Mouse (Mus musculus) liver, embryonic 16.5 days (tissue): ENCODE data around the gene Eif3l. TPM values are rescaled to one million over a fixed set of nuclear protein-coding genes. Genes with fewer than 3 reads are reported as not detected.

ENCODE experiments used
- ATAC-seq: fragments of 200-750 bp; cut with Nextera tagmentation; 2 replicates; pipeline ENCODE4 v1.8.0; 2017; ENCODE audit warnings: low read depth, mild to moderate bottlenecking, moderate number of reproducible peaks, moderate library complexity
- H3K27ac ChIP-seq: fragments of 300-500 bp; sonication (generic); 2 replicates; pipeline ENCODE4 v1.5.1; 2014; ENCODE audit warnings: mild to moderate bottlenecking, low read length
- H3K27me3 ChIP-seq: fragments of 300-500 bp; sonication (generic); 2 replicates; pipeline ENCODE4 v1.6.1; 2014; ENCODE audit warnings: low read depth, low read length, mixed read lengths; ENCODE audit not compliant: control insufficient read depth, insufficient read depth
- H3K36me3 ChIP-seq: fragments of 300-500 bp; sonication (generic); 2 replicates; pipeline ENCODE4 v1.6.1; 2014; ENCODE audit warnings: mild to moderate bottlenecking; ENCODE audit not compliant: control insufficient read depth, insufficient read depth
- H3K4me1 ChIP-seq: fragments of 300-500 bp; sonication (generic); 2 replicates; pipeline ENCODE4 v1.6.1; 2014; ENCODE audit warnings: low read depth, low read length, mixed read lengths; ENCODE audit not compliant: control insufficient read depth
- H3K4me2 ChIP-seq: fragments of 300-500 bp; sonication (generic); 2 replicates; pipeline ENCODE4 v1.6.1; 2014; ENCODE audit warnings: low read depth, low read length, mixed read lengths
- H3K4me3 ChIP-seq: fragments of 300-500 bp; sonication (generic); 2 replicates; pipeline ENCODE4 v1.5.1; 2014; ENCODE audit warnings: low read depth, mild to moderate bottlenecking, low read length
- H3K9ac ChIP-seq: fragments of 300-500 bp; sonication (generic); 2 replicates; pipeline ENCODE4 v1.6.1; 2014; ENCODE audit warnings: low read depth, low read length
- H3K9me3 ChIP-seq: fragments of 300-500 bp; sonication (generic); replicated peaks from 2 replicates; pipeline ENCODE4 v1.6.1; 2016; ENCODE audit warnings: low read length; ENCODE audit not compliant: control insufficient read depth
- WGBS: fragments of 180-500 bp; shearing (Covaris S2); extraction: QIAGEN DNeasy Blood & Tissue Kit; methylation state at CpG from one replicate; pipeline ENCODE4 v1.1.7; 2014; ENCODE audit not compliant: insufficient replicate concordance; 5-methylcytosine and 5-hydroxymethylcytosine counted together
- polyA plus RNA-seq: library from polyadenylated mRNA; unstranded; fragments of >200 nt; fragmentation: Nextera tagmentation; extraction: Ambion mirVana; gene quantifications from 2 replicates; pipeline ENCODE4 v1.2.1, GENCODE M21; 2015

Gene Eif3l
- polyA plus RNA-seq, 1 experiment from 2014 or later: 107 TPM

DNA sequence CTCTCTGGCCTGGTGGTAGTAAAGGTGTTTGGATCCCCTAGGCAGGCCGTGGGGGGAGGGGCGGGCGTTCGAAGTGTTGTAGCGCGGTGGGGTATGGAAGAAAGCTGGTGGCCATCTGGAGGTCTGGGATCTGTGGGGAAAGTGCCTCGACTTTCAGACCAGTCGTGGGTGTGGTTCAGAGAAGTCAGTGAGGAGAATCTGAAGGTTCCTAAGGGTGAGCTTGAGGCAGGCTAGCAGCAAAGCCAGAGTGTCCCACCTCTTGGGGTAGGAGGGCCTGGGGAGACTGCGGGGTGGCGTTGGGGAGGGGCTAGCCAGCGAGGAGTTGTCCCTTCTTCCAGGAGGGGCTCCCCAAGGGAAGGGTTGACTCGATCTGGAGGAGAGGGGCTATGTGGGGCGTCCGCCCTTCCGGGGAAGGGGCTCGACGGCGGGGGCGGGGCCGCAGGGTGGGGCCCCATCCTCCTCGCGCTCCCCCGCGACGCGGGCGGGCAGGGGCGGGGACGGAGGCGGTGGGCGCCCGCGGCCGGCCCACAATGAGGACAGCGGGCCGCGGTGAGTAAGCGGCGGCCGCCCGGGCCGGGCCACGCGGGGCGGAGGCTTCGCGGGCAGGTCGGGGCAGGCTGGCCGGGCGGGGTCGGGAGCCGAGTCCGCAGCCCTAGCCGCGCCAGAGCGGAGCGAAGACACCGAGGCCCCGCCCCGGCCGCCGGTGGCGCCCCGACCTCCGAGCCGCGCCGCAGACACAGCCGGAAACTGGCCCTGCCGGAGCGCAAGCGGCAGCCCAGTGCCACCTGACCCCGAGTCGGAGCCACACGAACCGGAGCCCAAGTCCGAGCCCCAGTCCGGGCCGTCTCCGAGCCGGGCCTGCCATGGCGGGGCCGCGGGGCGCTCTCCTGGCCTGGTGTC lies 33.7 kb downstream of the Eif3l start, which contains the start of gene Micall1:
Micall1 (plus strand) TSS at position 478 of the 900 bp plus-strand sequence.
- Histone ChIP-seq H3K27me3 (peaks cover 14% of the 10 kb centered on the region), H3K4me2 (peak within 1 kb of the TSS; percentile 98), H3K4me1 (peaks cover 34% of the 10 kb centered on the region), H3K9ac (peak within 1 kb of the TSS; percentile 78), H3K36me3 (no peaks in the 10 kb centered on the region), H3K27ac (peak within 1 kb of the TSS; percentile 45; the same call in 1 of the 2 replicates), H3K4me3 (peak within 1 kb of the TSS; percentile 74), H3K9me3 (no peaks in the 10 kb centered on the region)
- 1% methylated on average over 74 of the region's 85 CpGs for WGBS
- peak; percentile 83 for ATAC-seq

- H3K36me3 ChIP-seq: no peaks in the 10 kb centered on the region
- peak overlapping the region; percentile 45; the same call in 1 of the 2 replicates for H3K27ac ChIP-seq
- peak; percentile 61 for ATAC-seq
- peak overlapping the region; percentile 74 for H3K4me3 ChIP-seq
- peaks cover 34% of the 10 kb centered on the region for H3K4me1 ChIP-seq
- H3K27me3 ChIP-seq: peaks cover 14% of the 10 kb centered on the region
- H3K4me2 ChIP-seq: peak overlapping the region; percentile 98
- under 1% methylated on average over 46 of the region's 46 CpGs for WGBS
- peak overlapping the region; percentile 78 for H3K9ac ChIP-seq
- no peaks in the 10 kb centered on the region for H3K9me3 ChIP-seq
These were observed 34.4 kb downstream of the Eif3l start for GRCm38 (mm10) chr15:79109321-79109934.

- H3K27ac ChIP-seq: no peak overlapping the region
- H3K27me3 ChIP-seq: peaks cover 14% of the 10 kb centered on the region
- peak overlapping the region; percentile 98 for H3K4me2 ChIP-seq
- peaks cover 34% of the 10 kb centered on the region for H3K4me1 ChIP-seq
- H3K4me3 ChIP-seq: peak overlapping the region; percentile 74
- no peaks in the 10 kb centered on the region for H3K36me3 ChIP-seq
- H3K9ac ChIP-seq: no peak overlapping the region
- no peak for ATAC-seq
- no peaks in the 10 kb centered on the region for H3K9me3 ChIP-seq
- WGBS: 16% methylated on average over 9 of the region's 9 CpGs
These were observed 35.1 kb downstream of the Eif3l start for GRCm38 (mm10) chr15:79110031-79110430.

DNA sequence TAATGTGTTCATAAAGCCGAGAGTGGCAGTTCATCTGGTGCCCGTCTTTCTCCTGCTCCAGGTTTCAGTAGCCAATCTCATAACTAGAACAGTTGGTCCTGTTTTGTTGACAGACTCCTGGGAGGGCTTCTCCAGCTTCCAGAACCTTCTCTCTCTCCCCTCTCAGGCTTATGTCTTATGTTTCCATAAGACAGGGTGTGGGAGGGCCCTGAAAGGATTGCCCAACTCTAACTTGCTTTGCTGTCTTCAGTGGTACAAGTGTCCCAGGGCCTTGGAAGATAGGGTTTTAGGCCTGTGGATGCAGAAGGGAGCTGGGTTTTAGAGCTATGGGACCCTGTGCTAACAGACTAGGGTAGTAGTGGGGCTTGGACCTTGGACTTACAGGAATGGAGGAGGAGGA lies 35.5 kb downstream of the Eif3l start:
- Histone ChIP-seq H3K27me3 (peaks cover 14% of the 10 kb centered on the region), H3K27ac (no peak overlapping the region), H3K9me3 (no peaks in the 10 kb centered on the region), H3K4me1 (peaks cover 33% of the 10 kb centered on the region), H3K9ac (no peak overlapping the region), H3K4me3 (no peak overlapping the region), H3K36me3 (no peaks in the 10 kb centered on the region), H3K4me2 (no peak overlapping the region)
- ATAC-seq: no peak
- WGBS: 76% methylated on average over 2 of the region's 2 CpGs

GRCm38 (mm10) chr15:79111774-79112173 lies 36.8 kb downstream of the Eif3l start:
- Histone ChIP-seq H3K4me1 (peaks cover 21% of the 10 kb centered on the region), H3K36me3 (no peaks in the 10 kb centered on the region), H3K27ac (no peak overlapping the region), H3K9me3 (no peaks in the 10 kb centered on the region), H3K9ac (no peak overlapping the region), H3K27me3 (peaks cover 14% of the 10 kb centered on the region), H3K4me2 (no peak overlapping the region), H3K4me3 (no peak overlapping the region)
- WGBS: 55% methylated on average over 4 of the region's 4 CpGs
- ATAC-seq: no peak

- no peaks in the 10 kb centered on the region for H3K36me3 ChIP-seq
- no peak overlapping the region for H3K4me2 ChIP-seq
- peaks cover 3% of the 10 kb centered on the region; the same call in 1 of the 2 replicates for H3K27me3 ChIP-seq
- WGBS: 47% methylated on average over 5 of the region's 5 CpGs
- no peak overlapping the region for H3K9ac ChIP-seq
- H3K9me3 ChIP-seq: no peaks in the 10 kb centered on the region
- no peak for ATAC-seq
- no peak overlapping the region for H3K27ac ChIP-seq
- H3K4me1 ChIP-seq: peaks cover 4% of the 10 kb centered on the region; the same call in 1 of the 2 replicates
- no peak overlapping the region for H3K4me3 ChIP-seq
These were observed 40.3 kb downstream of the Eif3l start for GRCm38 (mm10) chr15:79115276-79115675.

DNA sequence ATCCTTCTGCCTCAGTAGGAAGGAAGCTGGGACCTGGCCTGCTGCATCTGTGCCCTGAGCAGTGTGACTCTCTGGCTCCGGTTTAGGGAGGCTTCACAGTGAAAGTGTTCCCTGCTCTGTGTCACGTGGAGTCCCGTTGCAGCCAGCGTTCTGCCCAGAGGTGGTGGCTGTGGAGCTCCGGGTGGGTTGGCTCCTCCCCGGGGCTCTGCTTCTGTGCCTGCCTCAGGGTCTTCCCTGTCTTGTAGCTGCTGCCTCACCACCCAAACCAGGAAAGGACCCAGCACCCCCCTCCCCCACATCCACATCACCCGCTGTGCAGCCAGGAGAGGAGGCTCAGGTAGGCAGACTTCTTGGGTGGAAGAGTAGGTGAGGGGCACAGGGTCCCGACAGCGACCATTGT lies 44.5 kb downstream of the Eif3l start:
- WGBS: 73% methylated on average over 9 of the region's 9 CpGs
- Histone ChIP-seq H3K27me3 (no peaks in the 10 kb centered on the region), H3K4me3 (no peak overlapping the region), H3K27ac (no peak overlapping the region), H3K36me3 (no peaks in the 10 kb centered on the region), H3K4me2 (no peak overlapping the region), H3K4me1 (no peaks in the 10 kb centered on the region), H3K9me3 (no peaks in the 10 kb centered on the region), H3K9ac (no peak overlapping the region)
- no peak; the same call in 1 of the 2 replicates for ATAC-seq

- Histone ChIP-seq H3K36me3 (no peaks in the 10 kb centered on the region; the same call in 1 of the 2 replicates), H3K27ac (no peak overlapping the region), H3K4me2 (no peak overlapping the region), H3K9me3 (no peaks in the 10 kb centered on the region), H3K4me3 (no peak overlapping the region), H3K4me1 (no peaks in the 10 kb centered on the region), H3K9ac (no peak overlapping the region), H3K27me3 (no peaks in the 10 kb centered on the region)
- ATAC-seq: no peak
- WGBS: 79% methylated on average over 4 of the region's 4 CpGs
These were observed 47.1 kb downstream of the Eif3l start for GRCm38 (mm10) chr15:79122119-79122518.

DNA sequence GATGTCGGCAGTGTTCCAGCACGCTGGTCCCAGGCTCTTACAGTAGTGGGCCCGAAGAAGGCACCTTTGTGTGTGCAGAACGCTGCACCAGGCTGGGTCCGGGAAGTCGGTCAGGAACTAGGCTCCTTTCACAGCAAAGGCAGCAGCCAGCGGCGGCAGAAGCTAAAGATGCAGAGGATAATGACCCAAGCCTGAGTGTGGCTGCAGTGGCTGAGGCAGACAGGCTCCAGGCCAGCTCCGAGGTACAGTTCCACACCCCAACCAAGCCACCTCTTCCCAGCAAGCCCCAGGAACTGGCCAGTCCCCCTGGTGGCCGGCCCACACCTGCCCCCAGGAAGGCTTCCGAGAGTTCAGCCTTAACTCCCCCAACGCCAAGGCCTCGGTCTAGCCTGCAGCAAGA lies 47.6 kb downstream of the Eif3l start:
- no peak for ATAC-seq
- H3K27me3 ChIP-seq: no peaks in the 10 kb centered on the region
- H3K4me1 ChIP-seq: no peaks in the 10 kb centered on the region
- WGBS: 76% methylated on average over 13 of the region's 13 CpGs
- no peaks in the 10 kb centered on the region for H3K9me3 ChIP-seq
- H3K9ac ChIP-seq: no peak overlapping the region
- H3K27ac ChIP-seq: no peak overlapping the region
- no peak overlapping the region for H3K4me2 ChIP-seq
- no peak overlapping the region for H3K4me3 ChIP-seq
- H3K36me3 ChIP-seq: peaks cover 4% of the 10 kb centered on the region; the same call in 1 of the 2 replicates
